Mouse (Mus musculus) heart, embryonic 12.5 days (tissue): ENCODE measurements around the gene Pla2g4a. TPM values are rescaled to one million over a fixed set of nuclear protein-coding genes. Genes with fewer than 3 reads are reported as not detected.

ENCODE experiments used
- ATAC-seq: fragments of 200-750 bp; cut with Nextera tagmentation; 2 replicates; pipeline ENCODE4 v1.8.0; 2017; ENCODE audit warnings: moderate TSS enrichment, moderate library complexity; ENCODE audit not compliant: insufficient number of reproducible peaks, low FRiP score
- H3K27ac ChIP-seq: fragments of 300-500 bp; sonication (generic); 2 replicates; pipeline ENCODE4 v1.5.1; 2016; ENCODE audit warnings: mild to moderate bottlenecking, moderate library complexity; ENCODE audit not compliant: poor library complexity, severe bottlenecking
- H3K27me3 ChIP-seq: fragments of 300-500 bp; sonication (generic); replicated peaks from 2 replicates; pipeline ENCODE4 v1.6.1; 2016; ENCODE audit warnings: mild to moderate bottlenecking, moderate library complexity
- H3K36me3 ChIP-seq: fragments of 300-500 bp; sonication (generic); 2 replicates; pipeline ENCODE4 v1.6.1; 2016; ENCODE audit warnings: mild to moderate bottlenecking, moderate library complexity
- H3K4me1 ChIP-seq: fragments of 300-500 bp; sonication (generic); replicated peaks from 2 replicates; pipeline ENCODE4 v1.6.1; 2016; ENCODE audit warnings: mild to moderate bottlenecking
- H3K4me2 ChIP-seq: fragments of 300-500 bp; sonication (generic); 2 replicates; pipeline ENCODE4 v1.6.1; 2016; ENCODE audit warnings: mild to moderate bottlenecking, moderate library complexity
- H3K4me3 ChIP-seq: fragments of 300-500 bp; sonication (generic); 2 replicates; pipeline ENCODE4 v1.5.1; 2016; ENCODE audit warnings: mild to moderate bottlenecking
- H3K9ac ChIP-seq: fragments of 300-500 bp; sonication (generic); 2 replicates; pipeline ENCODE4 v1.6.1; 2016; ENCODE audit warnings: mild to moderate bottlenecking, moderate library complexity
- H3K9me3 ChIP-seq: fragments of 300-500 bp; sonication (generic); replicated peaks from 2 replicates; pipeline ENCODE4 v1.6.1; 2016; ENCODE audit warnings: mild to moderate bottlenecking, moderate library complexity
- WGBS: fragments of 180-500 bp; shearing (Covaris S2); methylation state at CpG from one replicate; pipeline ENCODE4 v1.1.7; 2016; 5-methylcytosine and 5-hydroxymethylcytosine counted together
- polyA plus RNA-seq: library from polyadenylated mRNA; unstranded; fragments of >200 nt; fragmentation: Nextera tagmentation; extraction: Ambion mirVana; gene quantifications from 2 replicates; pipeline ENCODE4 v1.2.1, GENCODE M21; 2016

The Pla2g4a gene
- polyA plus RNA-seq, 1 experiment from 2014 or later: 7.2 TPM

GRCm38 (mm10) chr1:149952050-149952449 lies 9.0 kb downstream of the Pla2g4a start:
- no peak for ATAC-seq
- Histone ChIP-seq H3K36me3 (no peaks in the 10 kb centered on the region), H3K9ac (no peak overlapping the region), H3K27ac (no peak overlapping the region), H3K4me2 (no peak overlapping the region), H3K4me1 (no peaks in the 10 kb centered on the region), H3K9me3 (no peaks in the 10 kb centered on the region), H3K27me3 (no peaks in the 10 kb centered on the region), H3K4me3 (no peak overlapping the region)

GRCm38 (mm10) chr1:149950656-149951055 lies 10.4 kb downstream of the Pla2g4a start:
- Histone ChIP-seq H3K4me2 (no peak overlapping the region), H3K36me3 (no peaks in the 10 kb centered on the region), H3K27me3 (no peaks in the 10 kb centered on the region), H3K27ac (no peak overlapping the region), H3K9me3 (no peaks in the 10 kb centered on the region), H3K4me3 (no peak overlapping the region), H3K4me1 (no peaks in the 10 kb centered on the region), H3K9ac (no peak overlapping the region)
- 72% methylated on average over 3 of the region's 3 CpGs for WGBS
- ATAC-seq: no peak

- Histone ChIP-seq H3K36me3 (no peaks in the 10 kb centered on the region), H3K4me3 (no peak overlapping the region), H3K9me3 (no peaks in the 10 kb centered on the region), H3K4me2 (no peak overlapping the region), H3K4me1 (no peaks in the 10 kb centered on the region), H3K27ac (no peak overlapping the region), H3K27me3 (no peaks in the 10 kb centered on the region), H3K9ac (no peak overlapping the region)
- ATAC-seq: no peak
- WGBS: 87% methylated on average over 1 of the region's 1 CpGs
Measured at GRCm38 (mm10) chr1:149950254-149950653, 10.8 kb downstream of the Pla2g4a start.

- H3K27me3 ChIP-seq: no peaks in the 10 kb centered on the region
- no peak overlapping the region for H3K9ac ChIP-seq
- no peak overlapping the region for H3K4me3 ChIP-seq
- H3K9me3 ChIP-seq: no peaks in the 10 kb centered on the region
- no peak overlapping the region for H3K27ac ChIP-seq
- WGBS: 69% methylated on average over 1 of the region's 1 CpGs
- H3K36me3 ChIP-seq: no peaks in the 10 kb centered on the region
- no peak for ATAC-seq
- H3K4me1 ChIP-seq: no peaks in the 10 kb centered on the region
- no peak overlapping the region for H3K4me2 ChIP-seq
Measured at GRCm38 (mm10) chr1:149949334-149949733, 11.8 kb downstream of the Pla2g4a start.

GRCm38 (mm10) chr1:149948066-149948825 lies 12.8 kb downstream of the Pla2g4a start:
- H3K36me3 ChIP-seq: no peaks in the 10 kb centered on the region
- 78% methylated on average over 8 of the region's 8 CpGs for WGBS
- H3K4me2 ChIP-seq: no peak overlapping the region
- no peak overlapping the region for H3K9ac ChIP-seq
- no peaks in the 10 kb centered on the region for H3K4me1 ChIP-seq
- ATAC-seq: no peak
- H3K4me3 ChIP-seq: no peak overlapping the region
- no peak overlapping the region for H3K27ac ChIP-seq
- H3K9me3 ChIP-seq: no peaks in the 10 kb centered on the region
- H3K27me3 ChIP-seq: no peaks in the 10 kb centered on the region

- no peaks in the 10 kb centered on the region for H3K27me3 ChIP-seq
- H3K4me1 ChIP-seq: no peaks in the 10 kb centered on the region
- no peak overlapping the region for H3K4me2 ChIP-seq
- 72% methylated on average over 5 of the region's 5 CpGs for WGBS
- H3K27ac ChIP-seq: no peak overlapping the region
- H3K9me3 ChIP-seq: no peaks in the 10 kb centered on the region
- H3K9ac ChIP-seq: no peak overlapping the region
- no peaks in the 10 kb centered on the region for H3K36me3 ChIP-seq
- ATAC-seq: no peak
- no peak overlapping the region for H3K4me3 ChIP-seq
Measured at GRCm38 (mm10) chr1:149946993-149947392, 14.1 kb downstream of the Pla2g4a start.

GRCm38 (mm10) chr1:149946432-149946831 lies 14.7 kb downstream of the Pla2g4a start:
- no peak for ATAC-seq

GRCm38 (mm10) chr1:149943611-149944010 lies 17.5 kb downstream of the Pla2g4a start:
- ATAC-seq: no peak
- H3K4me3 ChIP-seq: no peak overlapping the region
- H3K9me3 ChIP-seq: no peaks in the 10 kb centered on the region
- no peak overlapping the region for H3K4me2 ChIP-seq
- H3K4me1 ChIP-seq: no peaks in the 10 kb centered on the region
- no peaks in the 10 kb centered on the region for H3K27me3 ChIP-seq
- 57% methylated on average over 2 of the region's 2 CpGs for WGBS
- H3K36me3 ChIP-seq: no peaks in the 10 kb centered on the region
- H3K27ac ChIP-seq: no peak overlapping the region
- H3K9ac ChIP-seq: no peak overlapping the region

More at GRCm38 (mm10) chr1:149946432-149946831, 14.7 kb downstream of the Pla2g4a start:
- Histone ChIP-seq H3K4me2 (no peak overlapping the region), H3K27me3 (no peaks in the 10 kb centered on the region), H3K9me3 (no peaks in the 10 kb centered on the region), H3K9ac (no peak overlapping the region), H3K4me1 (no peaks in the 10 kb centered on the region), H3K36me3 (no peaks in the 10 kb centered on the region), H3K4me3 (no peak overlapping the region), H3K27ac (no peak overlapping the region)
- WGBS: 81% methylated on average over 3 of the region's 3 CpGs

GRCm38 (mm10) chr1:149940301-149940700 lies 20.8 kb downstream of the Pla2g4a start:
- no peak overlapping the region for H3K27ac ChIP-seq
- no peak overlapping the region for H3K9ac ChIP-seq
- WGBS: 58% methylated on average over 1 of the region's 1 CpGs
- no peaks in the 10 kb centered on the region for H3K27me3 ChIP-seq
- H3K36me3 ChIP-seq: no peaks in the 10 kb centered on the region
- H3K4me1 ChIP-seq: no peaks in the 10 kb centered on the region
- H3K4me2 ChIP-seq: no peak overlapping the region
- no peaks in the 10 kb centered on the region for H3K9me3 ChIP-seq
- ATAC-seq: no peak
- H3K4me3 ChIP-seq: no peak overlapping the region

GRCm38 (mm10) chr1:149939261-149940032 lies 21.6 kb downstream of the Pla2g4a start:
- H3K27me3 ChIP-seq: no peaks in the 10 kb centered on the region
- H3K4me2 ChIP-seq: no peak overlapping the region
- no peak overlapping the region for H3K27ac ChIP-seq
- 68% methylated on average over 9 of the region's 9 CpGs for WGBS
- no peak overlapping the region for H3K4me3 ChIP-seq
- ATAC-seq: no peak
- no peaks in the 10 kb centered on the region for H3K4me1 ChIP-seq
- H3K9ac ChIP-seq: no peak overlapping the region
- H3K36me3 ChIP-seq: no peaks in the 10 kb centered on the region
- H3K9me3 ChIP-seq: no peaks in the 10 kb centered on the region

GRCm38 (mm10) chr1:149937825-149938224 lies 23.3 kb downstream of the Pla2g4a start:
- H3K36me3 ChIP-seq: no peaks in the 10 kb centered on the region
- no peaks in the 10 kb centered on the region for H3K9me3 ChIP-seq
- H3K4me1 ChIP-seq: no peaks in the 10 kb centered on the region
- H3K4me3 ChIP-seq: no peak overlapping the region
- no peak overlapping the region for H3K4me2 ChIP-seq
- H3K27me3 ChIP-seq: no peaks in the 10 kb centered on the region
- no peak overlapping the region for H3K9ac ChIP-seq
- H3K27ac ChIP-seq: no peak overlapping the region
- no peak for ATAC-seq
- 70% methylated on average over 4 of the region's 4 CpGs for WGBS
